Mouse (Mus musculus): ENCODE measurements around the gene Tbkbp1. TPM values are rescaled to one million over a fixed set of nuclear protein-coding genes. Genes with fewer than 3 reads are reported as not detected.

The Tbkbp1 gene
- polyA plus RNA-seq, 1 experiment from 2014 or later, result 4.0 TPM

- H3K36me3 ChIP-seq (replicated peaks), result peaks cover 65% of the 10 kb centered on the region
- peak overlapping the region; percentile 95 for H3K4me3 ChIP-seq
- H3K27ac ChIP-seq, result peak overlapping the region; percentile 100
- H3K9me3 ChIP-seq, result no peaks in the 10 kb centered on the region
- H3K4me1 ChIP-seq, result peaks cover 55% of the 10 kb centered on the region
- DNase-seq (ENCODE audit: extremely low spot score, low spot score), result peak; percentile 97
- no peaks in the 10 kb centered on the region for H3K27me3 ChIP-seq (ENCODE audit: poor library complexity, severe bottlenecking)
- WGBS, result under 1% methylated on average over 71 of the region's 74 CpGs
Measured at GRCm38 (mm10) chr11:97186947-97187763, 35.9 kb upstream of the Tbkbp1 start.

DNA sequence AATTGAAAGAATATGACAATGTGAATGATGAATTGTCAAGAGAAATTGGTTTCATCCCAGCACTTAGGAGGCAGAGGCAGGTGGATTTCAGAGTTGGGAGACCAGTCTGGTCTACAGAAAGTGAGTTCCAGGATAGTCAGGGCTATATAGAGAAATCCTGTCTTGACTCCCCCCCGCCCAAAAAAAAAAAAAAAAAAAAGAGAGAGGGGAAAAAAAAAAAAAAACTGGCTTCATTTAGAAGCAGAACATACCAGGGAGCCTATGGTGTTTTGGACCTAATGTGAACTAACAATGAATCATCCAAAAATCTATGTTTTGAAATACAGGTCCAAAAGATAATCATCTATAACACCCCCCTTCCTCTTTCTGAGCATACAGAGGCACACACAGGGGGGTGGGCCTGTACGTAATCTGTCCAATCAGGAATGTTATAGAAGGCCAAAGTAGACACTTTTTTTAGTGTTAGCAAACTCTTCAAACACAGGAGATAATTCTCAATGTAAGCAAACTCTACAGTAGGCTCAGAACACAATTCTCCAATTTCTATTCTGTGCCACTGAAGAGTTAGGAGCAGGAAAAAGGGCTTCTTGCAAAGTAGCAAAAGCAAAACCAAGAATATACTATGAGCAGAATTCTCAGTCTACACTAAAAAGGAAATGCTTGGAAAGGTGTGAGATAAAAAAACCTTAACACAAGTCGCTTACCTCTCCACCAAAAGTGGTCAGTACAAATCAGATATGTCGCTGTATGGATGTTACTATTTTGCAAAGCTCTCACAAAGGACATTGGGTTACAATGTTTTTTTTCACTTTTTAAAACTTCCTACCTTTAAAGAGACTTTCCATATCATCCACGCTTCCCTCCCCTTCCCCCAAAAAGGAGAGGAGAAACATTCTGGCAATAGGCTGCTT is 34.7 kb upstream of the Tbkbp1 start:
- Histone ChIP-seq H3K4me1 (peaks cover 55% of the 10 kb centered on the region), H3K4me3 (peak overlapping the region; percentile 95), H3K27me3 (ENCODE audit: poor library complexity, severe bottlenecking) (no peaks in the 10 kb centered on the region), H3K9me3 (no peaks in the 10 kb centered on the region), H3K27ac (peak overlapping the region; percentile 100), H3K36me3 (replicated peaks) (peaks cover 68% of the 10 kb centered on the region)
- WGBS, result 58% methylated on average over 5 of the region's 5 CpGs
- no peak for DNase-seq (ENCODE audit: extremely low spot score, low spot score)

- peaks cover 55% of the 10 kb centered on the region for H3K4me1 ChIP-seq
- peaks cover 74% of the 10 kb centered on the region for H3K36me3 ChIP-seq (replicated peaks)
- no peaks in the 10 kb centered on the region for H3K9me3 ChIP-seq
- no peak overlapping the region for H3K27ac ChIP-seq
- no peaks in the 10 kb centered on the region for H3K27me3 ChIP-seq (ENCODE audit: poor library complexity, severe bottlenecking)
- no peak for DNase-seq (ENCODE audit: extremely low spot score, low spot score)
- 80% methylated on average over 5 of the region's 5 CpGs for WGBS
- no peak overlapping the region; the same call in 1 of the 2 replicates for H3K4me3 ChIP-seq
Measured at GRCm38 (mm10) chr11:97184875-97185274, 33.6 kb upstream of the Tbkbp1 start.

DNA sequence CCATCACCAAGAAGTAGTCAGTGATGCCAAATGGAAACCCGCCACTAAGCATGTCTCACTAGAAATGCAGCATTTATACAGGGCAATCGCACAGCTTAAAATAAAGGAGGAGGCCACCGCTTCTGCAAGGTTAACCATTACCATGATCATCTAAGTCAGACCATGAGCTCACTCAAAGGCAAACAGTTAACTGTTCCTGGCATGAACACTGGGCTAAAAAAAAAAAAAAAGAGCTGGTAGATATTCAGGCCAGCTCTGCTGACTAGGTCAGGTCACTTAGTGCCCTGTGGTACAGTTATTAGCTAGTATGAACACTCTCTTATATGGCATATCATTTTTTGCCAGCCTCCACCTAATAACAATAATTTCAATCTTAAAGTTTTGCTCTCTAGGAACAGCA is 31.2 kb upstream of the Tbkbp1 start:
- no peaks in the 10 kb centered on the region for H3K27me3 ChIP-seq (ENCODE audit: poor library complexity, severe bottlenecking)
- no peaks in the 10 kb centered on the region for H3K9me3 ChIP-seq
- DNase-seq (ENCODE audit: extremely low spot score, low spot score), result no peak
- H3K27ac ChIP-seq, result no peak overlapping the region
- H3K4me3 ChIP-seq, result no peak overlapping the region
- 95% methylated on average over 3 of the region's 3 CpGs for WGBS
- peaks cover 41% of the 10 kb centered on the region for H3K4me1 ChIP-seq
- peaks cover 94% of the 10 kb centered on the region for H3K36me3 ChIP-seq (replicated peaks)

GRCm38 (mm10) chr11:97181061-97181460 is 29.8 kb upstream of the Tbkbp1 start:
- no peaks in the 10 kb centered on the region for H3K9me3 ChIP-seq
- no peak for DNase-seq (ENCODE audit: extremely low spot score, low spot score)
- H3K36me3 ChIP-seq (replicated peaks), result peaks cover 100% of the 10 kb centered on the region
- H3K27me3 ChIP-seq (ENCODE audit: poor library complexity, severe bottlenecking), result no peaks in the 10 kb centered on the region
- H3K27ac ChIP-seq, result no peak overlapping the region
- no peak overlapping the region for H3K4me3 ChIP-seq
- WGBS, result 92% methylated on average over 5 of the region's 5 CpGs
- peaks cover 28% of the 10 kb centered on the region for H3K4me1 ChIP-seq

DNA sequence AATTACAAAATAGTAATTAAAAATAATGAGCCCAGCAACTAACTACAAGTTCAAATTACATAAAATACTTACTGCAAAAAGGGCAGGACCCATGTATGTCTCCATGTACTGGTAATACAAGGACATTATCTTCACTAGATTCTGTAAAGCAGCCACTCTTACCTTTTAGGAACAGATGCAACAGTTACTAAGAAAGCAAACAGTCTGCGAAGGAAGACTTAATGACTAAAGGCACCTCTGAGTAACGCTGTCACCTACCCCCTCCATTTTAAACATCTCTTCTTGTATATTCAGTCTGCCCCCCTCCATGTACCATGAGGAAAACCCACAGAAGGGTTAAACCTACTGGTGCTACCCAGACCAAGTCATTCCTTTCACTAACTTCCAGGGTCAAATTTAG is 26.9 kb upstream of the Tbkbp1 start:
- no peaks in the 10 kb centered on the region for H3K27me3 ChIP-seq (ENCODE audit: poor library complexity, severe bottlenecking)
- 100% methylated on average over 2 of the region's 2 CpGs for WGBS
- H3K36me3 ChIP-seq (replicated peaks), result peaks cover 100% of the 10 kb centered on the region
- H3K27ac ChIP-seq, result no peak overlapping the region
- H3K4me1 ChIP-seq, result 0 out of 2 replicates have a peak, but pooled peaks cover 3% of the 10 kb centered on the region
- DNase-seq (ENCODE audit: extremely low spot score, low spot score), result no peak
- H3K9me3 ChIP-seq, result no peaks in the 10 kb centered on the region
- no peak overlapping the region for H3K4me3 ChIP-seq

DNA sequence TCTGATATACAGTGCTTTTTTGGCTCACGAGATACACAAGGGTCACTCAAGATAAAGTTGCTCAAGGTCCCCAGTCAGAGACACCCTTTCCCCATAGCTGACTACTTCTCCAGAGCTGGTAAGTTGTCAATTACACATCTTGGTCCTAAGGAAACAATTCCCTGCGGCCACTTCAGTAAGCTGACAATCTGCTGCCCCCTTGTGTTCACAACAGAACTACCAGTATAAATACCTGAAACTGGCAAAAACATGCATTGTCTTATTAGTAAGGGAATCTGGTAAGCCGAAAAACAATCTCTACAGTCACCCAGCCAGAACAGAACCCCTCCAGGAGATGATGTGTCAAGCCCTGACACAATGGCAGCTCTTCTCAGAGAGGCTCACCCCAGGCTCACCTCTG is 25.6 kb upstream of the Tbkbp1 start:
- H3K27ac ChIP-seq, result no peak overlapping the region
- H3K4me3 ChIP-seq, result no peak overlapping the region
- WGBS, result 75% methylated on average over 3 of the region's 3 CpGs
- no peak for DNase-seq (ENCODE audit: extremely low spot score, low spot score)
- no peaks in the 10 kb centered on the region for H3K4me1 ChIP-seq
- no peaks in the 10 kb centered on the region for H3K27me3 ChIP-seq (ENCODE audit: poor library complexity, severe bottlenecking)
- H3K9me3 ChIP-seq, result no peaks in the 10 kb centered on the region
- H3K36me3 ChIP-seq (replicated peaks), result peaks cover 100% of the 10 kb centered on the region

GRCm38 (mm10) chr11:97175499-97175898 is 24.2 kb upstream of the Tbkbp1 start:
- Histone ChIP-seq H3K4me1 (no peaks in the 10 kb centered on the region), H3K4me3 (no peak overlapping the region), H3K27me3 (ENCODE audit: poor library complexity, severe bottlenecking) (no peaks in the 10 kb centered on the region), H3K27ac (no peak overlapping the region), H3K36me3 (replicated peaks) (peaks cover 100% of the 10 kb centered on the region), H3K9me3 (no peaks in the 10 kb centered on the region)
- DNase-seq (ENCODE audit: extremely low spot score, low spot score), result no peak
- 96% methylated on average over 7 of the region's 7 CpGs for WGBS

GRCm38 (mm10) chr11:97160341-97160740 is 9.0 kb upstream of the Tbkbp1 start:
- WGBS, result 78% methylated on average over 6 of the region's 6 CpGs
- no peaks in the 10 kb centered on the region for H3K4me1 ChIP-seq
- H3K36me3 ChIP-seq (replicated peaks), result peaks cover 100% of the 10 kb centered on the region

DNA sequence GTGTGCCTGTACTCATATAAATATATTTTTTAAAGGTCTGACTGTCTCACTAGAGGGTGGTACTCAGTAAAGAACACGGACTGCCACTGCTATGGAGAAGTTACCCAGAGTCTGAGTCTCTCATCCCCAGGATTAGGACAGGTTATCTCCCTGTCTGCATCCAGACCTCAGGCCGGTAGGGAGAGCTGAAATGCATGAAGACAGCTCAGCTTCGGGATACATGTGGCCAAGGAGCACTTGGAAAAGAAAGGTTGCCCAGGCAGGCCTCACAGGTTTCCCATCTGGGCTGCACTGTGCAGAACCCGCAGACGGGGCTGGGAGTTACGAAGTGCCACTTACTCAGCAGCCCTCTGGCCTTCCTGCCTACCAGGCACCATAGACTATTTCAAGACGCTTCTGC is 5.7 kb upstream of the Tbkbp1 start:
- H3K4me1 ChIP-seq, result peaks cover 27% of the 10 kb centered on the region
- 88% methylated on average over 7 of the region's 7 CpGs for WGBS
- H3K4me3 ChIP-seq, result no peak overlapping the region
- H3K27ac ChIP-seq, result no peak overlapping the region
- DNase-seq (ENCODE audit: extremely low spot score, low spot score), result no peak
- H3K27me3 ChIP-seq (ENCODE audit: poor library complexity, severe bottlenecking), result peaks cover 5% of the 10 kb centered on the region; the same call in 1 of the 2 replicates
- H3K9me3 ChIP-seq, result no peaks in the 10 kb centered on the region
- peaks cover 86% of the 10 kb centered on the region for H3K36me3 ChIP-seq (replicated peaks)

More at GRCm38 (mm10) chr11:97160341-97160740, 9.0 kb upstream of the Tbkbp1 start:
- no peak overlapping the region for H3K27ac ChIP-seq
- no peak overlapping the region for H3K4me3 ChIP-seq
- no peaks in the 10 kb centered on the region for H3K27me3 ChIP-seq (ENCODE audit: poor library complexity, severe bottlenecking)
- no peak for DNase-seq (ENCODE audit: extremely low spot score, low spot score)
- no peaks in the 10 kb centered on the region for H3K9me3 ChIP-seq

GRCm38 (mm10) chr11:97152662-97153287 is 1.5 kb upstream of the Tbkbp1 start:
- 0 out of 2 replicates have a peak overlapping the region, but pooled peaks have one; percentile 96 for H3K27ac ChIP-seq
- no peaks in the 10 kb centered on the region for H3K9me3 ChIP-seq
- peaks cover 62% of the 10 kb centered on the region for H3K4me1 ChIP-seq
- peaks cover 30% of the 10 kb centered on the region for H3K27me3 ChIP-seq (ENCODE audit: poor library complexity, severe bottlenecking)
- H3K4me3 ChIP-seq, result peak overlapping the region; percentile 84
- WGBS, result 24% methylated on average over 10 of the region's 10 CpGs
- DNase-seq (ENCODE audit: extremely low spot score, low spot score), result no peak
- peaks cover 46% of the 10 kb centered on the region for H3K36me3 ChIP-seq (replicated peaks)

GRCm38 (mm10) chr11:97152023-97152426 is 730 bp upstream of the Tbkbp1 start:
- Histone ChIP-seq H3K36me3 (replicated peaks) (peaks cover 44% of the 10 kb centered on the region), H3K9me3 (no peaks in the 10 kb centered on the region), H3K27me3 (ENCODE audit: poor library complexity, severe bottlenecking) (peaks cover 38% of the 10 kb centered on the region), H3K27ac (peak overlapping the region; percentile 96), H3K4me3 (peak overlapping the region; percentile 84), H3K4me1 (peaks cover 62% of the 10 kb centered on the region)
- under 1% methylated on average over 11 of the region's 11 CpGs for WGBS
- no peak for DNase-seq (ENCODE audit: extremely low spot score, low spot score)

All from forebrain, embryonic 10.5 days (tissue).